29 mouse cellular contexts compared by ENCODE assay signal in the genomic region with DNA sequence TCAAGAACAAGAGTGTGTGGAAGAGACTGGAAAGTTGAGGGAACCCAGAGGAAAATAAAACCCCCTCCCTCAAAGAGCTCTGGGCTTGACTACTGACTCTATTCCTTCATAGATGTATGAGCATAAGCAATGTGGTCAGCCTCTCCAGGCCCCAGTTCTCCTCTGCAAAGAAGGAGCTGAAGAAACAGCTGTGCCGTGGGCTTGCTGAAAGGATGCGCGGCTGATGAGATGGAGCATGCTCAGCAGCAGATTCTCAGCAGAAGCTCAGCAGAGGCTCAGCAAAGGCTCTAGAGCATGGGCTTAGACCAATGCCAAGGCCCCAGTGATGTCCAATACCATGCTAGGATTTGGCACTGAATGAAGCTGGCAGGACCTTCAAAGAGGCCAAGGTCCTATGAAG.
DNase-seq lines count a peak whose midpoint lies in the region; ATAC-seq and TF ChIP-seq lines count a peak whose summit lies in the region.
"Had no signal": no experiment of that assay in that cellular context is flagged by ENCODE, and none has a peak within 500 bp of the region (broad histone marks: within the 10 kb centered on the region; RNA-seq: fewer than 3 reads in every experiment).

No protein-coding gene starts in this region.

- no peak for DNase-seq in frontal cortex, postnatal 14 days (ENCODE audit: low spot score in 2 of 2)
- DNase-seq in left cerebral cortex, adult 11 months (ENCODE audit: low spot score), result peak; percentile 25
- DNase-seq in left cerebral cortex, postnatal 4 days, result no peak
- peak in 1 of 2 experiments; percentile 49 for DNase-seq in left cerebral cortex, adult 2 months (ENCODE audit: extremely low spot score in 1 of 2, low spot score in 2 of 2)
- DNase-seq in right cerebral cortex, postnatal 36 days (ENCODE audit: low spot score in 2 of 2), result peak; percentile 50 to 71
- DNase-seq: adrenal gland, adult 8-10 months; cerebellum, adult 8-10 months; gastrocnemius, adult 2 months; heart, postnatal 36 days; kidney, adult 18-20 months; liver, postnatal 0 days; thymus, adult 18-20 months; thymus, postnatal 36 days had no signal

- H3K4me2 ChIP-seq in midbrain, embryonic 15.5 days, result no peak overlapping the region
- H3K4me2 ChIP-seq: forebrain, embryonic 15.5 days; heart, embryonic 15.5 days; hindbrain, embryonic 14.5 days; limb, embryonic 12.5 days; liver, embryonic 11.5 days; stomach, embryonic 15.5 days had no signal

- no peak for TF ChIP-seq CTCF in left cerebral cortex, adult 2 months (IDR thresholded peaks at IDR 0.05)

- H3K36me3 ChIP-seq in midbrain, embryonic 15.5 days (replicated peaks), result no peaks in the 10 kb centered on the region
- H3K36me3 ChIP-seq: embryonic facial prominence, embryonic 10.5 days; forebrain, embryonic 15.5 days; heart, embryonic 15.5 days; limb, embryonic 12.5 days; midbrain, embryonic 10.5 days; stomach, embryonic 15.5 days had no signal

- H3K4me3 ChIP-seq in left cerebral cortex, adult 2 months, result no peak overlapping the region
- H3K4me3 ChIP-seq in midbrain, embryonic 15.5 days, result no peak overlapping the region
- H3K4me3 ChIP-seq: embryonic facial prominence, embryonic 10.5 days; forebrain, embryonic 15.5 days; gastrocnemius, adult 2 months; heart, embryonic 15.5 days; limb, embryonic 12.5 days; midbrain, embryonic 10.5 days; stomach, embryonic 15.5 days had no signal

- intact Hi-C loops in left cerebral cortex, postnatal 4 days (cut with DNase I), result no loop called here
- intact Hi-C loops in left cerebral cortex, adult 2 months (cut with DNase I), result loop anchor here (1.0 to 5.0 kb wide), 3 partner anchors 103 to 308 kb away; no protein-coding TSS in a partner anchor

- H3K9ac ChIP-seq in midbrain, embryonic 15.5 days, result no peak overlapping the region
- H3K9ac ChIP-seq: forebrain, embryonic 15.5 days; heart, embryonic 15.5 days; hindbrain, embryonic 14.5 days; limb, embryonic 12.5 days; liver, postnatal 0 days; stomach, embryonic 15.5 days had no signal

- no peaks in the 10 kb centered on the region for H3K4me1 ChIP-seq in midbrain, embryonic 15.5 days
- H3K4me1 ChIP-seq: stomach, embryonic 15.5 days had no signal

- peak overlapping the region; percentile 70 for H3K27ac ChIP-seq in left cerebral cortex, adult 2 months
- no peak overlapping the region for H3K27ac ChIP-seq in midbrain, embryonic 15.5 days
- H3K27ac ChIP-seq: embryonic facial prominence, embryonic 10.5 days; forebrain, embryonic 15.5 days; gastrocnemius, adult 2 months; heart, embryonic 15.5 days; hindbrain, embryonic 14.5 days; kidney, postnatal 0 days; limb, embryonic 12.5 days; macrophage; midbrain, embryonic 10.5 days; stomach, embryonic 15.5 days had no signal

- peak; percentile 95 for ATAC-seq in frontal cortex, adult (ENCODE audit: low TSS enrichment)
- ATAC-seq in midbrain, embryonic 15.5 days (replicated peaks), result no peak
- no peak for ATAC-seq in granulocyte monocyte progenitor cell, adult 5-6 weeks (replicated peaks; ENCODE audit: poor library complexity, severe bottlenecking)
- ATAC-seq: activated CD4-positive, CD25-positive, alpha-beta regulatory T cell, adult 4 months; forebrain, embryonic 15.5 days; inflammation-experienced regulatory T-cells, adult 6 months; liver, postnatal 0 days; lung, postnatal 0 days had no signal

- H3K9me3 ChIP-seq in midbrain, embryonic 15.5 days, result no peaks in the 10 kb centered on the region
- H3K9me3 ChIP-seq: embryonic facial prominence, embryonic 10.5 days; forebrain, embryonic 15.5 days; heart, embryonic 15.5 days; midbrain, embryonic 10.5 days; stomach, embryonic 15.5 days had no signal

- no peaks in the 10 kb centered on the region for H3K27me3 ChIP-seq in midbrain, embryonic 15.5 days (replicated peaks)
- H3K27me3 ChIP-seq: heart, embryonic 15.5 days; limb, embryonic 12.5 days; stomach, embryonic 15.5 days had no signal

- WGBS in midbrain, embryonic 15.5 days, result 87% methylated on average over 3 of the region's 3 CpGs

Comparison
In these comparisons a context has a peak if more than half of its experiments do, and no peak if none do; other contexts are left out.
1. DNase-seq: peak in left cerebral cortex, adult 11 months (single experiment) and right cerebral cortex, postnatal 36 days (2 of 2); none in frontal cortex, postnatal 14 days (0 of 2) and left cerebral cortex, postnatal 4 days (single experiment).